Mouse (Mus musculus): ENCODE data around the gene Nmnat1. TPM values are rescaled to one million over a fixed set of nuclear protein-coding genes. Genes with fewer than 3 reads are reported as not detected.

Nmnat1 gene
- total RNA-seq (2017) = 3.9 and 4.3 TPM in 2 replicates

- ATAC-seq (ENCODE audit: extremely low read depth, insufficient number of reproducible peaks, low FRiP score, poor library complexity, severe bottlenecking) = peak; percentile 88
These were observed at the start of gene Nmnat1, which contains the start of gene Lzic for GRCm38 (mm10) chr4:149485053-149485824. Nmnat1 (minus strand) TSS chr4:149485202. Lzic (plus strand) TSS chr4:149485229.

- no peak for ATAC-seq (ENCODE audit: extremely low read depth, insufficient number of reproducible peaks, low FRiP score, poor library complexity, severe bottlenecking)
These were observed 44.7 kb upstream of the Nmnat1 start for GRCm38 (mm10) chr4:149529691-149530090.

GRCm38 (mm10) chr4:149527621-149528354 lies 42.8 kb upstream of the Nmnat1 start:
- no peak for ATAC-seq (ENCODE audit: extremely low read depth, insufficient number of reproducible peaks, low FRiP score, poor library complexity, severe bottlenecking)

- no peak for ATAC-seq (ENCODE audit: extremely low read depth, insufficient number of reproducible peaks, low FRiP score, poor library complexity, severe bottlenecking)
These were observed 41.3 kb upstream of the Nmnat1 start for GRCm38 (mm10) chr4:149526330-149526729.

GRCm38 (mm10) chr4:149525811-149526210 lies 40.8 kb upstream of the Nmnat1 start:
- ATAC-seq (ENCODE audit: extremely low read depth, insufficient number of reproducible peaks, low FRiP score, poor library complexity, severe bottlenecking) = no peak

GRCm38 (mm10) chr4:149525170-149525569 lies 40.2 kb upstream of the Nmnat1 start:
- ATAC-seq (ENCODE audit: extremely low read depth, insufficient number of reproducible peaks, low FRiP score, poor library complexity, severe bottlenecking) = no peak

GRCm38 (mm10) chr4:149523961-149524360 lies 39.0 kb upstream of the Nmnat1 start:
- no peak for ATAC-seq (ENCODE audit: extremely low read depth, insufficient number of reproducible peaks, low FRiP score, poor library complexity, severe bottlenecking)

GRCm38 (mm10) chr4:149521258-149521657 lies 36.3 kb upstream of the Nmnat1 start:
- no peak for ATAC-seq (ENCODE audit: extremely low read depth, insufficient number of reproducible peaks, low FRiP score, poor library complexity, severe bottlenecking)

GRCm38 (mm10) chr4:149518351-149519220 lies 33.6 kb upstream of the Nmnat1 start:
- no peak for ATAC-seq (ENCODE audit: extremely low read depth, insufficient number of reproducible peaks, low FRiP score, poor library complexity, severe bottlenecking)

GRCm38 (mm10) chr4:149517868-149518340 lies 32.9 kb upstream of the Nmnat1 start, which contains the start of gene Ctnnbip1:
Ctnnbip1 (plus strand) TSS chr4:149518236.
- peak; percentile 92 for ATAC-seq (ENCODE audit: extremely low read depth, insufficient number of reproducible peaks, low FRiP score, poor library complexity, severe bottlenecking)

- ATAC-seq (ENCODE audit: extremely low read depth, insufficient number of reproducible peaks, low FRiP score, poor library complexity, severe bottlenecking) = no peak
These were observed 30.7 kb upstream of the Nmnat1 start for GRCm38 (mm10) chr4:149515706-149516105.

- ATAC-seq (ENCODE audit: extremely low read depth, insufficient number of reproducible peaks, low FRiP score, poor library complexity, severe bottlenecking) = no peak
These were observed 27.1 kb upstream of the Nmnat1 start for GRCm38 (mm10) chr4:149512072-149512471.

- ATAC-seq (ENCODE audit: extremely low read depth, insufficient number of reproducible peaks, low FRiP score, poor library complexity, severe bottlenecking) = no peak
These were observed 26.2 kb upstream of the Nmnat1 start for GRCm38 (mm10) chr4:149511221-149511646.

- no peak for ATAC-seq (ENCODE audit: extremely low read depth, insufficient number of reproducible peaks, low FRiP score, poor library complexity, severe bottlenecking)
These were observed 21.9 kb upstream of the Nmnat1 start for GRCm38 (mm10) chr4:149506904-149507303.

- ATAC-seq (ENCODE audit: extremely low read depth, insufficient number of reproducible peaks, low FRiP score, poor library complexity, severe bottlenecking) = no peak
These were observed 20.4 kb upstream of the Nmnat1 start for GRCm38 (mm10) chr4:149505261-149505967.

- no peak for ATAC-seq (ENCODE audit: extremely low read depth, insufficient number of reproducible peaks, low FRiP score, poor library complexity, severe bottlenecking)
These were observed 19.9 kb upstream of the Nmnat1 start for GRCm38 (mm10) chr4:149504858-149505257.

- no peak for ATAC-seq (ENCODE audit: extremely low read depth, insufficient number of reproducible peaks, low FRiP score, poor library complexity, severe bottlenecking)
These were observed 19.4 kb upstream of the Nmnat1 start for GRCm38 (mm10) chr4:149504363-149504762.

- ATAC-seq (ENCODE audit: extremely low read depth, insufficient number of reproducible peaks, low FRiP score, poor library complexity, severe bottlenecking) = no peak
These were observed 14.8 kb upstream of the Nmnat1 start for GRCm38 (mm10) chr4:149499790-149500189.

Data from neutrophil, adult 5-6 weeks (primary cell).